ENCODE assay signal across 12 mouse cellular contexts in the genomic region with DNA sequence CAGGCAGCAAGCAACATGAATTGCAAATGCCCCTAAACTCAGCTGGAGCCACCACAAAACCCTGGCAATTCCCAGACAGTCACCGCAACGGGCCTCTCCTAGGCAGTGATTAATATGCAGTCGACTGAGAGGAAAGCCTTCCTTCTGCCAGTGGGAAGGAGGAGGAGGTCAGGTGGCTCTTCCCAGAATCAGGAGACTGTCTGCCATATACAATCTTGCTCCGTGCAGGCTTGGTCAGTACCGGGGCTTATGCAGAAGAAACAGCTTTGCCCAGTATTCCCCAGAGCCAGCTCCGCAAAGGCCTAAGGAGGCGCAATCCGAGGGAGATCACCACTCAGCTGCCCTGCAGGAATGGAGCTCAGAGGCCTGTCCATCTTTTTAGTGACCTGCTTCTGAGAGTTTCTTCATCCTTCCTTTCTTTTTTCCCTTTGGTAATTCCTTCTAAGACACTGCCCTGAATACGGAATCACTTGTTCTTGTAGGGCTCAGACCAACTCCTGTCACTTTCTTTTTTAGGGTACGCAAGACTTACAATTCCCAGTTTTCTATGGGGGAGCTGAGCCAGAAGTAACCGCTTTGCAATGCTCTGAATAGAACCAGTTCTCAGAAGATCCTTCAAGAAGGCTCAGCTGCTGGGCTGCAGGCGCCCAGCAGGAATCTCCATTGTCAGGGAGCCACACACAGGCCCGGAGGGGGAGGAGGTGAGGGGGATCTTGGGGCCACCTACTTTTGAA.
DNase-seq lines count a peak whose midpoint lies in the region; ATAC-seq lines count a peak whose summit lies in the region.
"Had no signal": no experiment of that assay in that cellular context is flagged by ENCODE, and none has a peak within 500 bp of the region (broad histone marks: within the 10 kb centered on the region; RNA-seq: fewer than 3 reads in every experiment).

No protein-coding gene starts in this region.

- no peak overlapping the region for H3K9ac ChIP-seq in forebrain, embryonic 16.5 days (replicated peaks; ENCODE audit: low read depth, low read length)
- H3K9ac ChIP-seq in midbrain, embryonic 13.5 days (replicated peaks): no peak overlapping the region

- DNase-seq in right cerebral cortex, postnatal 10 days (ENCODE audit: low spot score in 2 of 2): peak; percentile 58 to 60
- no peak for DNase-seq in right cerebral cortex, postnatal 25 days
- no peak for DNase-seq in kidney, adult 8-10 months
- DNase-seq in heart, adult 9 months (ENCODE audit: low spot score in 2 of 2): no peak
- no peak for DNase-seq in heart, postnatal 4 days
- DNase-seq in cerebellum, postnatal 25 days: no peak
- DNase-seq: heart, adult 2 months had no signal

- no peak overlapping the region for H3K4me3 ChIP-seq in forebrain, embryonic 16.5 days (replicated peaks; ENCODE audit: low read length)
- no peak overlapping the region for H3K4me3 ChIP-seq in midbrain, embryonic 13.5 days (replicated peaks)
- H3K4me3 ChIP-seq: heart, adult 2 months had no signal

- peak overlapping the region; percentile 18 for H3K4me2 ChIP-seq in forebrain, embryonic 16.5 days (ENCODE audit: low read length)
- H3K4me2 ChIP-seq in midbrain, embryonic 13.5 days (replicated peaks): peak overlapping the region; percentile 19

- ATAC-seq in forebrain, embryonic 16.5 days: peak; percentile 78
- peak; percentile 77 for ATAC-seq in midbrain, embryonic 13.5 days
- ATAC-seq: activated CD4-positive, CD25-positive, alpha-beta regulatory T cell, adult 4 months; intestine, postnatal 0 days had no signal

- peaks cover 57% of the 10 kb centered on the region for H3K4me1 ChIP-seq in forebrain, embryonic 16.5 days (replicated peaks; ENCODE audit: control insufficient read depth, insufficient read depth, low read length)
- H3K4me1 ChIP-seq in midbrain, embryonic 13.5 days (replicated peaks): peaks cover 58% of the 10 kb centered on the region

- no peaks in the 10 kb centered on the region for H3K9me3 ChIP-seq in forebrain, embryonic 16.5 days (ENCODE audit: control insufficient read depth, low read length)
- H3K9me3 ChIP-seq in midbrain, embryonic 13.5 days: no peaks in the 10 kb centered on the region

- 5% methylated on average over 13 of the region's 13 CpGs for WGBS in forebrain, embryonic 16.5 days
- 4% methylated on average over 13 of the region's 13 CpGs for WGBS in midbrain, embryonic 13.5 days

- no peaks in the 10 kb centered on the region for H3K27me3 ChIP-seq in forebrain, embryonic 16.5 days (replicated peaks; ENCODE audit: control insufficient read depth, insufficient read depth, low read length)
- H3K27me3 ChIP-seq in midbrain, embryonic 13.5 days: peaks cover 11% of the 10 kb centered on the region

- no peaks in the 10 kb centered on the region for H3K36me3 ChIP-seq in forebrain, embryonic 16.5 days (ENCODE audit: control insufficient read depth, insufficient read depth)
- H3K36me3 ChIP-seq in midbrain, embryonic 13.5 days: no peaks in the 10 kb centered on the region

- peak overlapping the region; percentile 72 for H3K27ac ChIP-seq in forebrain, embryonic 16.5 days (ENCODE audit: low read length)
- H3K27ac ChIP-seq in midbrain, embryonic 13.5 days: peak overlapping the region; percentile 74
- H3K27ac ChIP-seq: heart, adult 2 months; macrophage had no signal

Comparison
In these comparisons a context has a peak if more than half of its experiments do, and no peak if none do; other contexts are left out.
1. DNase-seq: peak in right cerebral cortex, postnatal 10 days (2 of 2); none in right cerebral cortex, postnatal 25 days (single experiment), kidney, adult 8-10 months (0 of 2), heart, adult 9 months (0 of 2), heart, postnatal 4 days (single experiment) and cerebellum, postnatal 25 days (0 of 2).